Mouse (Mus musculus) limb, embryonic 14.5 days (tissue): Measurements from ENCODE around the gene Clta. TPM values are rescaled to one million over a fixed set of nuclear protein-coding genes. Genes with fewer than 3 reads are reported as not detected.

Source experiments
- ATAC-seq: fragments of 200-750 bp; cut with Nextera tagmentation; 2 replicates; pipeline ENCODE4 v1.8.0; 2017; ENCODE audit warnings: low read depth, moderate number of reproducible peaks, moderate TSS enrichment; ENCODE audit not compliant: low FRiP score
- DNase-seq: peaks from one replicate; pipeline ENCODE4 v3.0.0-alpha.2; 2015; ENCODE audit warnings: low spot score
- H3K27ac ChIP-seq: fragments of 300-500 bp; sonication (generic); replicated peaks from 2 replicates; pipeline ENCODE4 v1.5.1; 2014; ENCODE audit warnings: low read depth, mild to moderate bottlenecking, low read length, moderate library complexity, mixed read lengths
- H3K27me3 ChIP-seq: fragments of 300-500 bp; sonication (generic); 2 replicates; pipeline ENCODE4 v1.6.1; 2014; ENCODE audit warnings: low read length, mixed read lengths; ENCODE audit not compliant: control insufficient read depth, insufficient read depth
- H3K36me3 ChIP-seq: fragments of 300-500 bp; sonication (generic); 2 replicates; pipeline ENCODE4 v1.6.1; 2014; ENCODE audit warnings: mild to moderate bottlenecking, low read length, moderate library complexity, mixed read lengths; ENCODE audit not compliant: control insufficient read depth, insufficient read depth
- H3K4me1 ChIP-seq: fragments of 300-500 bp; sonication (generic); 2 replicates; pipeline ENCODE4 v1.6.1; 2014; ENCODE audit warnings: antibody characterized with exemption, low read length, mixed read lengths; ENCODE audit not compliant: control insufficient read depth, insufficient read depth
- H3K4me2 ChIP-seq: fragments of 300-500 bp; sonication (generic); replicated peaks from 2 replicates; pipeline ENCODE4 v1.6.1; 2014; ENCODE audit warnings: low read depth, mild to moderate bottlenecking, low read length, moderate library complexity; ENCODE audit not compliant: severe bottlenecking
- H3K4me3 ChIP-seq: fragments of 300-500 bp; sonication (generic); replicated peaks from 2 replicates; pipeline ENCODE4 v1.5.1; 2014; ENCODE audit warnings: low read length
- H3K9ac ChIP-seq: fragments of 300-500 bp; sonication (generic); 2 replicates; pipeline ENCODE4 v1.6.1; 2014; ENCODE audit warnings: mild to moderate bottlenecking, low read depth, low read length, moderate library complexity; ENCODE audit not compliant: severe bottlenecking
- H3K9me3 ChIP-seq: fragments of 300-500 bp; sonication (generic); 2 replicates; pipeline ENCODE4 v1.6.1; 2016; ENCODE audit warnings: low read length; ENCODE audit not compliant: control insufficient read depth
- POLR2A ChIP-seq: fragments of 200-500 bp; IDR thresholded peaks from 2 replicates; pipeline ENCODE4 v1.8.0; 2012; ENCODE audit warnings: inconsistent platforms, mild to moderate bottlenecking, moderate library complexity, borderline replicate concordance; ENCODE audit not compliant: insufficient read depth, insufficient read length; ENCODE audit errors: extremely low read depth
- WGBS: fragments of 180-500 bp; shearing (Covaris S2); extraction: QIAGEN DNeasy Blood & Tissue Kit; methylation state at CpG from one replicate; pipeline ENCODE4 v1.1.7; 2014; 5-methylcytosine and 5-hydroxymethylcytosine counted together
- polyA plus RNA-seq, 2 experiments: library from polyadenylated mRNA; depleted of rRNA in 1 of 2; stranded (reverse) in 1 of 2; unstranded in 1 of 2; fragments of >200 nt; fragmentation: Nextera tagmentation in 1 of 2; extraction: Ambion mirVana in 1 of 2; gene quantifications; 2 replicates each; pipeline versions ENCODE4 v1.2.1 to v1.2.3; 2012 to 2014

Gene Clta
- polyA plus RNA-seq, 2 experiments: 252 to 361 TPM

DNA sequence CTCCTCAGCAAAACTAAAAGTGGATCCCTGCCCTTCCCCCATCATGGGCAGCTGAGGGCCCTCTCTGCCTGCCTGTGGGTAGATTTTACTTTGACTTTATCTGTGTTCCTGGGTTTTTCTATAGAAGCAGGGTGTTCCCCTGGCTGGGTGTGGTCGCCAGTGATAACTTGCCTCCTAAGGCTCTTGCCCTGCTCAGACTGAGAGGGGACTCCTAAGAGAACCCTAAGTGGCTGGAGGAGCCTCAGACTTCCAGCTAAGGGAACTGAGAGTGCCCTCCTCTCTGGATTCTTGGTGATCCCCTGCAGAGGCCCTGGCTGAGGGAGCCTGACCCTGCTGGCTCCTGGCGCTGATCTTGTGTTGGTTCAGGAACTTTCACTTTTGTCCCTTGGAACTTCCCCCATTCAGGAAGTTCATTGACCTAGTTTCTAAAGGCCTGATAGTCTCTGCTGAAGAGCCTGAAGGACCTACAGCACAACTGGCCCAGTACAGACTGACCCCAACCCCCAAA is 39.9 kb upstream of the Clta start:
- Histone ChIP-seq H3K36me3 (no peaks in the 10 kb centered on the region), H3K27ac (no peak overlapping the region), H3K4me1 (peaks cover 6% of the 10 kb centered on the region; the same call in 1 of the 2 replicates), H3K9me3 (no peaks in the 10 kb centered on the region), H3K4me2 (no peak overlapping the region), H3K4me3 (no peak overlapping the region), H3K27me3 (no peaks in the 10 kb centered on the region), H3K9ac (no peak overlapping the region)
- WGBS: 46% methylated on average over 2 of the region's 2 CpGs
- no peak for ATAC-seq
- TF ChIP-seq POLR2A: no peak
- DNase-seq: no peak

DNA sequence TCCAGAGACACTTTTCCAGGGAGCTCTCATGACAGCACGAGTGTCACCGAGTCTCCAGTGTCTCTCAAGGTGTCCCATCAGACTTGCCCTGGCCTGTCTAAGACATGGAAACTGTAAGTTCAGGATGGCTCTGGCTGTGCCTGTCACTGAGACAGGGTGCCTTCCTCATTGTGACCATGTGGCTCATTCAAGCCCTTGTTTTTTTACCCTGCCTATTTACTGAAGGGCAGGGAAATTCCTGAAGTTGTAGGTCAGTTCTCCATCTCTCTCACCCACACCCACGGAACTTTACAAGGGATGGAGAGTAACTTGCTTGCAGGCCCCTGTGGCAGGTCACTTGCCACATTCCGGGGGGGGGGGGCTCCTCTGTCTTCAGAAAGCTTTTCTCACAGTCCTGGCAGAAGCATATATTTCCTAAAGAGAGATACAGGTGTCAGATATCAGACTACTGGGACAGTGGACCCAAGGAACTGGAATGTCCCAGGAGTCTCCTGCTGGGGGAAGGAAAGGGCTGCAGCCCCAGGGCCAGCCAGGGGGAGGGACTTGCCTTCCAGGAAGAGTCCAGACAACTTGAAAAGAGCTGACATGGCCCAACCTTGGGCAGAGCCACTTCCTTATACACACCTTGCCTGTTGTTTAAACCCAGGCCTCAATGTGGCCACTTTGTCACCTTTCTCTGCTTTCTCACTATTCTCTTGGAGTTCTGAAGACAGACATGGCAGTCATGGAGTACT is 39.1 kb upstream of the Clta start:
- no peaks in the 10 kb centered on the region for H3K9me3 ChIP-seq
- DNase-seq: no peak
- no peaks in the 10 kb centered on the region for H3K36me3 ChIP-seq
- no peak overlapping the region for H3K4me2 ChIP-seq
- no peaks in the 10 kb centered on the region for H3K27me3 ChIP-seq
- TF ChIP-seq POLR2A: no peak
- H3K4me3 ChIP-seq: no peak overlapping the region
- peaks cover 7% of the 10 kb centered on the region; the same call in 1 of the 2 replicates for H3K4me1 ChIP-seq
- no peak for ATAC-seq
- H3K27ac ChIP-seq: no peak overlapping the region
- WGBS: 31% methylated on average over 4 of the region's 4 CpGs
- H3K9ac ChIP-seq: no peak overlapping the region

DNA sequence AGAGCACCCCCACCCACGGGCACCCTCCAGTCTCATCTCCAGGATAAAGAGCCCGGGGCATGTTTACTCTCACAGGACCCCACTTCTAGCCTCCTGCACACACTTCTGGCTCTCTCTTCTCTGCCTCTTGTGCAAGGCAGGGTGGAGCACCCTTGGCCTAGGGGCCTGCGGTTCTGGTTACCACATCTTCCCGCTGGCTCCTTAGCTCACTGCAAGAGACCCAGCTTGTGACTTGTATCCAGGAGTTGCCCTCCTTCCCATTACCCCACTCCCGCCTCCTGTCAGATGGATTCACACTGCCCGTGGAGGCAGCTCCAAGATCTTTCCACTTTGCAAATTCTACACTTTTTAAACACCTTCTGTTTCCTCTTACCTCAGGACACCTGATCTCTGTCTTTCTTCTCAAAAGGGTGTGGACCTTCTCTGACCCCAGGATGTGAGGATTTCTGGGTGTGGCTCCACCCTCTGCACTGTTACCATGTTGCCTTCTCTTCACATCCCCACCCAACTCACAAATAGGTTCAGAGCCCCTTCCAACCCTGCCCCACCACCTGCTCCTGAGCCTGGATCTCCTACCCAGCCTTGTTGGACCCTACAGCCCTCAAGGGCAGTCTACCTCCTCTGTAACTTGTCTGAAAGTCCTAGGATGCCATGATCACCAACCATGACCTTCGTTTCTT is 38.3 kb upstream of the Clta start:
- DNase-seq (no peak), ATAC-seq (no peak)
- Histone ChIP-seq H3K9me3 (no peaks in the 10 kb centered on the region), H3K27ac (no peak overlapping the region), H3K4me1 (peaks cover 7% of the 10 kb centered on the region; the same call in 1 of the 2 replicates), H3K36me3 (peaks cover 8% of the 10 kb centered on the region), H3K4me3 (no peak overlapping the region), H3K4me2 (no peak overlapping the region), H3K9ac (no peak overlapping the region), H3K27me3 (no peaks in the 10 kb centered on the region)
- no peak for TF ChIP-seq POLR2A
- WGBS: 80% methylated on average over 7 of the region's 7 CpGs

DNA sequence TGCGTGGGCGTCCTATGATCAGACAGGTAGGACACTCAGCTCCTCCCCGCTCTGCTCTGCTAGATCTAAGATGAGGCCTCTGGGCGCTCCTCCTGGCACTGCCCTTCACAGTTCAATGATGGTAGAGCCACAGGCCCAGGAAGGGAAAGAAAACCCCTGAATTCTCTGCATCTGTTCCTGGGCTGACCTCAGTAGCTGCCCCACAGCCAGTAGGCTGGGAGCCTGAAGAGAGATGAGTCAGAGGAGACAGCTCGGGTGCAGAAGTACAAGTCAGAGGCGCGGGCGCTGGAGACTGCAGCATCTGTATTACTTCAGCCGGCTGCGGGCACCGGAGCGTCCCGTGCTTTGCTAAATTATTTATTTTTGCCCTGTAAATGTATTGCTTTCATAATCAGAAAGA is 35.6 kb upstream of the Clta start:
- no peak for DNase-seq
- Histone ChIP-seq H3K4me3 (no peak overlapping the region), H3K4me2 (no peak overlapping the region), H3K9ac (no peak overlapping the region), H3K4me1 (peaks cover 20% of the 10 kb centered on the region), H3K9me3 (no peaks in the 10 kb centered on the region), H3K27ac (no peak overlapping the region), H3K27me3 (no peaks in the 10 kb centered on the region), H3K36me3 (peaks cover 14% of the 10 kb centered on the region)
- no peak for ATAC-seq
- 59% methylated on average over 13 of the region's 13 CpGs for WGBS
- TF ChIP-seq POLR2A: no peak

DNA sequence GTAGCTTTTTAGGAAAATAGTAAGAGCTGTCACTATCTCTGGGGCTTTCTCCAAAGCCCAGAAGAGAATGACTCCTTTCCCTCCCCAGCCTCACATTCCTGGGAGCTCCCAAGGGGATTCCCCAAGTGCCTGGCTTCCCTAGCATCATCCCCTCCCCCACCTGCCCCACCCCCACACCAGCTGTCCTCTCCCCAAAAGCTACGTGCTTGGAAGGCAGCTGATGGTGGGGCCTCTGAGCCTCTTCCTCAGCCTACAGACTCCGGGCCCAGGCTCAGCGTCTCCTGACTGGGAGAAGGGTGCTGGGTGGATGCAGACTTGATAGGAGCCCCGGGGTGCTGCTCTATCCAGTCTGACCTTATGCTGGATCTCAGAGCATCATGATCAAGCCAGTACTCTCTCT is 34.9 kb upstream of the Clta start:
- no peak overlapping the region for H3K27ac ChIP-seq
- H3K27me3 ChIP-seq: no peaks in the 10 kb centered on the region
- H3K9ac ChIP-seq: no peak overlapping the region
- H3K9me3 ChIP-seq: no peaks in the 10 kb centered on the region
- 17% methylated on average over 4 of the region's 4 CpGs for WGBS
- no peak overlapping the region for H3K4me3 ChIP-seq
- H3K4me2 ChIP-seq: no peak overlapping the region
- H3K36me3 ChIP-seq: peaks cover 16% of the 10 kb centered on the region
- ATAC-seq: no peak
- no peak for TF ChIP-seq POLR2A
- peaks cover 20% of the 10 kb centered on the region for H3K4me1 ChIP-seq
- peak; percentile 37 for DNase-seq
